Mouse (Mus musculus) CH12.LX (cell line): ENCODE results near the gene Atg10. TPM values are rescaled to one million over a fixed set of nuclear protein-coding genes. Genes with fewer than 3 reads are reported as not detected.

Experiments used
- DNase-seq: peaks from one replicate; pipeline ENCODE4 v3.0.0-alpha.2; 2013; ENCODE audit errors: extremely low read depth
- H3K27ac ChIP-seq: 2 replicates; pipeline ENCODE4 v1.5.1; 2012; ENCODE audit warnings: low read depth, mild to moderate bottlenecking, control low read depth, moderate library complexity; ENCODE audit not compliant: insufficient read depth
- H3K27me3 ChIP-seq: replicated peaks from 2 replicates; pipeline ENCODE3; 2012; ENCODE audit warnings: inconsistent platforms
- H3K36me3 ChIP-seq, 2 experiments: replicated peaks in 1 of 2; 2 replicates each; pipeline versions ENCODE3 to v1.6.1; 2012; ENCODE audit warnings: inconsistent platforms in 1 of 2, low read length in 1 of 2, mild to moderate bottlenecking in 1 of 2, mixed read lengths in 1 of 2, moderate library complexity in 1 of 2; ENCODE audit not compliant: control insufficient read depth in 1 of 2, insufficient read depth in 1 of 2
- H3K4me1 ChIP-seq, 2 experiments: 2 replicates each; pipeline ENCODE4 v1.6.1; 2012; ENCODE audit warnings: inconsistent platforms in 1 of 2, moderate library complexity in 1 of 2; ENCODE audit not compliant: insufficient read depth in 2 of 2, control insufficient read depth in 1 of 2
- H3K4me2 ChIP-seq: 2 replicates; pipeline ENCODE4 v1.6.1; 2012; ENCODE audit warnings: low read depth, mild to moderate bottlenecking, control low read depth; ENCODE audit not compliant: poor library complexity, insufficient read depth, severe bottlenecking
- H3K4me3 ChIP-seq, 3 experiments: fragments of 150-350 bp in 1 of 3; sonication (generic) in 1 of 3; replicated peaks in 1 of 3; 2 replicates each; pipeline versions ENCODE3 to v1.5.1; 2011 to 2012; ENCODE audit warnings: low read depth in 2 of 3, low read length in 2 of 3, mild to moderate bottlenecking in 2 of 3, moderate library complexity in 2 of 3, control low read depth in 1 of 3, improper control_type of control experiment in 1 of 3, inconsistent platforms in 1 of 3, mixed read lengths in 1 of 3; ENCODE audit not compliant: poor library complexity in 1 of 3
- H3K79me2 ChIP-seq: replicated peaks from 2 replicates; pipeline ENCODE4 v1.6.1; 2012; ENCODE audit warnings: mild to moderate bottlenecking, moderate library complexity; ENCODE audit not compliant: control insufficient read depth, poor library complexity, insufficient read depth, severe bottlenecking; ENCODE audit errors: extremely low read depth
- H3K9ac ChIP-seq: 2 replicates; pipeline ENCODE4 v1.6.1; 2012; ENCODE audit warnings: low read depth, mild to moderate bottlenecking, control low read depth, moderate library complexity; ENCODE audit not compliant: insufficient read depth
- H3K9me3 ChIP-seq: replicated peaks from 2 replicates; pipeline ENCODE3; 2012; ENCODE audit warnings: low read length, inconsistent platforms, mixed read lengths
- BHLHE40 ChIP-seq: IDR thresholded peaks from 2 replicates; pipeline ENCODE4 v1.6.1; 2011; ENCODE audit warnings: mild to moderate bottlenecking, low read depth, low read length, improper control_type of control experiment
- CTCF ChIP-seq, 2 experiments: IDR thresholded peaks in 1 of 2; conservative IDR thresholded peaks in 1 of 2; 2 replicates each; pipeline ENCODE4 v1.5.1; 2011 to 2012; ENCODE audit warnings: low read depth in 2 of 2, low read length in 2 of 2, improper control_type of control experiment in 1 of 2, inconsistent platforms in 1 of 2, mild to moderate bottlenecking in 1 of 2, moderate library complexity in 1 of 2
- E2F4 ChIP-seq: IDR thresholded peaks from 2 replicates; pipeline ENCODE4 v1.6.1; 2011; ENCODE audit warnings: low read depth, low read length, improper control_type of control experiment; ENCODE audit not compliant: insufficient replicate concordance
- ELF1 ChIP-seq: IDR thresholded peaks from 2 replicates; pipeline ENCODE4 v1.6.1; 2014; ENCODE audit warnings: low read depth, mild to moderate bottlenecking, inconsistent platforms, low read length, improper control_type of control experiment
- EP300 ChIP-seq: IDR thresholded peaks from 2 replicates; pipeline ENCODE4 v1.6.1; 2011; ENCODE audit warnings: low read length, improper control_type of control experiment
- ETS1 ChIP-seq: conservative IDR thresholded peaks from 2 replicates; pipeline ENCODE4 v1.6.1; 2012; ENCODE audit warnings: low read depth, mild to moderate bottlenecking, inconsistent platforms, low read length, improper control_type of control experiment, moderate library complexity
- HCFC1 ChIP-seq: IDR thresholded peaks from 2 replicates; pipeline ENCODE4 v1.6.1; 2012; ENCODE audit warnings: low read depth, mild to moderate bottlenecking, inconsistent platforms, low read length, improper control_type of control experiment
- JUND ChIP-seq: conservative IDR thresholded peaks from 2 replicates; pipeline ENCODE4 v1.6.1; 2011; ENCODE audit warnings: low read depth, low read length, improper control_type of control experiment
- MXI1 ChIP-seq: IDR thresholded peaks from 2 replicates; pipeline ENCODE4 v1.6.1; 2011; ENCODE audit warnings: mild to moderate bottlenecking, low read depth, low read length, improper control_type of control experiment
- PAX5 ChIP-seq: IDR thresholded peaks from 2 replicates; pipeline ENCODE4 v1.6.1; 2012; ENCODE audit warnings: low read length, inconsistent platforms, mixed read lengths
- POLR2A ChIP-seq: IDR thresholded peaks from 2 replicates; pipeline ENCODE4 v1.6.1; 2011; ENCODE audit warnings: low read depth, mild to moderate bottlenecking, improper control_type of control experiment, low read length
- RAD21 ChIP-seq: IDR thresholded peaks from 2 replicates; pipeline ENCODE4 v1.6.1; 2011; ENCODE audit warnings: low read depth, mild to moderate bottlenecking, low read length, improper control_type of control experiment, moderate library complexity
- TBP ChIP-seq: conservative IDR thresholded peaks from 2 replicates; pipeline ENCODE4 v1.6.1; 2011; ENCODE audit warnings: low read depth, low read length, improper control_type of control experiment
- USF1 ChIP-seq: IDR thresholded peaks from 2 replicates; pipeline ENCODE4 v1.6.1; 2014; ENCODE audit warnings: low read depth, mild to moderate bottlenecking, inconsistent platforms, low read length, improper control_type of control experiment
- ZC3H11A ChIP-seq: IDR thresholded peaks from 2 replicates; pipeline ENCODE4 v1.6.1; 2012; ENCODE audit warnings: low read depth, mild to moderate bottlenecking, inconsistent platforms, low read length, improper control_type of control experiment
- ZNF384 ChIP-seq: IDR thresholded peaks from 2 replicates; pipeline ENCODE4 v1.6.1; 2012; ENCODE audit warnings: low read depth, low read length, improper control_type of control experiment, inconsistent platforms
- dilution Hi-C: fragments of 300-500 bp; cut with MboI; formaldehyde crosslinking; loops from 2 replicates; pipeline ENCODE4 v1.14.3; 2020; ENCODE audit warnings: low sequenced_read_pairs; ENCODE audit not compliant: extremely low pct_unique_long_range_greater_than_20kb, extremely low pct_ligation_motif_present
- in situ Hi-C: fragments of 300-500 bp; cut with MboI; formaldehyde crosslinking; loops from 3 replicates; pipeline ENCODE4 v1.14.3; 2019; ENCODE audit warnings: low sequenced_read_pairs, low pct_ligation_motif_present, low pct_unique_long_range_greater_than_20kb, mixed read lengths
- polyA plus RNA-seq: library from polyadenylated mRNA; unstranded; fragments of >175 nt; gene quantifications from 2 replicates; pipeline ENCODE4 v1.2.1, GENCODE M21; 2012; ENCODE audit warnings: low read depth; ENCODE audit not compliant: insufficient read length
- total RNA-seq, 2 experiments: library from RNA; depleted of rRNA; stranded (reverse); fragments of 300-350 nt in 1 of 2; fragments of >200 nt in 1 of 2; gene quantifications; 2 replicates each; pipeline ENCODE4 v1.2.3; 2012 to 2014

Gene Atg10
- total and polyA plus RNA-seq, 3 experiments: 3.4 to 7.2 (median 4.2) TPM

- Histone ChIP-seq H3K27ac (no peak overlapping the region), H3K79me2 (no peaks in the 10 kb centered on the region), H3K4me2 (no peak overlapping the region), H3K27me3 (no peaks in the 10 kb centered on the region), H3K9me3 (no peaks in the 10 kb centered on the region), H3K4me1 (no peaks in the 10 kb centered on the region), H3K4me3 (no peak overlapping the region), H3K36me3 (no peaks in the 10 kb centered on the region), H3K9ac (no peak overlapping the region)
- no peak for DNase-seq
- in situ Hi-C loops: no loop called here
- dilution Hi-C loops: no loop called here
- TF ChIP-seq ELF1 (no peak), POLR2A (no peak), EP300 (no peak)
These were observed 51.8 kb downstream of the Atg10 start for GRCm38 (mm10) chr13:91171766-91172491.

- in situ Hi-C loops (no loop called here), dilution Hi-C loops (no loop called here)
- DNase-seq: no peak
- Histone ChIP-seq H3K27ac (no peak overlapping the region), H3K79me2 (no peaks in the 10 kb centered on the region), H3K4me1 (no peaks in the 10 kb centered on the region), H3K4me3 (no peak overlapping the region), H3K27me3 (no peaks in the 10 kb centered on the region), H3K9me3 (no peaks in the 10 kb centered on the region), H3K36me3 (no peaks in the 10 kb centered on the region), H3K9ac (no peak overlapping the region), H3K4me2 (no peak overlapping the region)
- TF ChIP-seq RAD21 (no peak), HCFC1 (no peak), USF1 (no peak), TBP (no peak), MXI1 (no peak), E2F4 (no peak), JUND (no peak), ETS1 (no peak), POLR2A (no peak), CTCF (conservative IDR thresholded peaks at IDR 0.05 in 1 of 2, IDR thresholded peaks at IDR 0.05 in 1 of 2; ENCODE audit: low read depth in 2 of 2, low read length in 2 of 2) (no peak), ZNF384 (no peak), ZC3H11A (no peak), EP300 (no peak), BHLHE40 (no peak), PAX5 (no peak)
These were observed 52.6 kb downstream of the Atg10 start for GRCm38 (mm10) chr13:91171205-91171604.
